Mouse (Mus musculus) cortical plate, adult 2 months (tissue): ENCODE results near the gene Rufy2. TPM values are rescaled to one million over a fixed set of nuclear protein-coding genes. Genes with fewer than 3 reads are reported as not detected.
A peak's percentile ranks its signal among the peaks of the same experiment; 100 is the strongest.

Experiments used
- H3K27ac ChIP-seq: fragments of 200-500 bp; 2 replicates; pipeline ENCODE4 v1.5.1; 2012; ENCODE audit warnings: low read length, control low read depth, inconsistent platforms; ENCODE audit not compliant: insufficient read depth
- H3K4me1 ChIP-seq: fragments of 200-500 bp; 2 replicates; pipeline ENCODE4 v1.6.1; 2011; ENCODE audit warnings: low read length; ENCODE audit not compliant: control insufficient read depth, insufficient read depth
- H3K4me3 ChIP-seq: fragments of 200-500 bp; 2 replicates; pipeline ENCODE4 v1.5.1; 2011; ENCODE audit warnings: mild to moderate bottlenecking, low read length, control low read depth; ENCODE audit not compliant: insufficient read depth
- CTCF ChIP-seq: fragments of 200-500 bp; IDR thresholded peaks from 2 replicates; pipeline ENCODE4 v1.5.1; 2011; ENCODE audit warnings: mild to moderate bottlenecking, control low read depth, low read length; ENCODE audit not compliant: insufficient read depth; ENCODE audit errors: extremely low read depth
- POLR2A ChIP-seq: fragments of 200-500 bp; IDR thresholded peaks from 2 replicates; pipeline ENCODE4 v1.6.1; 2011; ENCODE audit warnings: mild to moderate bottlenecking, low read length, control low read depth; ENCODE audit not compliant: insufficient read depth; ENCODE audit errors: extremely low read depth
- polyA plus RNA-seq: library from polyadenylated mRNA; depleted of rRNA; stranded (reverse); fragments of >200 nt; gene quantifications from 2 replicates; pipeline ENCODE4 v1.2.3, GENCODE M21; 2012; rRNA removed

Gene Rufy2
- polyA plus RNA-seq = 58.9 and 63.7 TPM in 2 replicates

- TF ChIP-seq CTCF (peak; percentile 31; the same call in 1 of the 2 replicates), POLR2A (peak; percentile 65; the same call in 1 of the 2 replicates)
- peak within 1 kb of the TSS; percentile 62 for H3K4me3 ChIP-seq
- peaks cover 7% of the 10 kb centered on the region for H3K4me1 ChIP-seq
- H3K27ac ChIP-seq = peak within 1 kb of the TSS; percentile 78
Measured at GRCm38 (mm10) chr10:62980039-62980954, at the start of gene Rufy2. Gene Rufy2 (plus strand): TSS chr10:62980223.

GRCm38 (mm10) chr10:62932381-62932780, 47.6 kb upstream of the Rufy2 start:
- Histone ChIP-seq H3K27ac (no peak overlapping the region), H3K4me1 (no peaks in the 10 kb centered on the region), H3K4me3 (no peak overlapping the region)
- TF ChIP-seq POLR2A (no peak), CTCF (no peak)

- no peak overlapping the region for H3K4me3 ChIP-seq
- no peak overlapping the region for H3K27ac ChIP-seq
- TF ChIP-seq POLR2A (no peak), CTCF (no peak)
- H3K4me1 ChIP-seq = no peaks in the 10 kb centered on the region
Measured at GRCm38 (mm10) chr10:62944975-62945580, 34.9 kb upstream of the Rufy2 start.

- no peak for TF ChIP-seq POLR2A
- no peak for TF ChIP-seq CTCF
- H3K27ac ChIP-seq = no peak within 1 kb of the TSS
- H3K4me3 ChIP-seq = peak within 1 kb of the TSS; percentile 46
- H3K4me1 ChIP-seq = no peaks in the 10 kb centered on the region
Measured at GRCm38 (mm10) chr10:62946738-62947471, 33.1 kb upstream of the Rufy2 start, which contains the start of gene Dna2. Gene Dna2 (plus strand): TSS chr10:62947026.

- no peaks in the 10 kb centered on the region for H3K4me1 ChIP-seq
- TF ChIP-seq CTCF = no peak
- TF ChIP-seq POLR2A = no peak
- H3K27ac ChIP-seq = no peak overlapping the region
- no peak overlapping the region for H3K4me3 ChIP-seq
Measured at GRCm38 (mm10) chr10:62948551-62948950, 31.5 kb upstream of the Rufy2 start.

- H3K4me3 ChIP-seq = no peak overlapping the region
- H3K4me1 ChIP-seq = no peaks in the 10 kb centered on the region
- TF ChIP-seq CTCF = no peak
- no peak overlapping the region for H3K27ac ChIP-seq
Measured at GRCm38 (mm10) chr10:62963956-62964355, 16.1 kb upstream of the Rufy2 start.

GRCm38 (mm10) chr10:62965796-62966195, 14.2 kb upstream of the Rufy2 start:
- Histone ChIP-seq H3K27ac (no peak overlapping the region), H3K4me3 (no peak overlapping the region), H3K4me1 (no peaks in the 10 kb centered on the region)
- TF ChIP-seq CTCF (no peak), POLR2A (no peak)

GRCm38 (mm10) chr10:62966291-62966690, 13.7 kb upstream of the Rufy2 start:
- TF ChIP-seq CTCF (no peak), POLR2A (no peak)
- Histone ChIP-seq H3K27ac (no peak overlapping the region), H3K4me1 (no peaks in the 10 kb centered on the region), H3K4me3 (no peak overlapping the region)

GRCm38 (mm10) chr10:62971821-62972220, 8.2 kb upstream of the Rufy2 start:
- TF ChIP-seq CTCF (no peak), POLR2A (no peak)
- H3K27ac ChIP-seq = no peak overlapping the region
- no peaks in the 10 kb centered on the region for H3K4me1 ChIP-seq
- H3K4me3 ChIP-seq = no peak overlapping the region
